Mouse (Mus musculus) forebrain, embryonic 10.5 days (tissue): Measurements from ENCODE around the gene Ciita. TPM values are rescaled to one million over a fixed set of nuclear protein-coding genes. Genes with fewer than 3 reads are reported as not detected.

Experiments used
- DNase-seq: peaks from one replicate; pipeline ENCODE4 v3.0.0-alpha.2; 2017; ENCODE audit warnings: low spot score; ENCODE audit errors: extremely low spot score
- H3K27ac ChIP-seq: fragments of 300-500 bp; sonication (generic); 2 replicates; pipeline ENCODE4 v1.5.1; 2016; ENCODE audit warnings: mild to moderate bottlenecking
- H3K27me3 ChIP-seq: fragments of 300-500 bp; sonication (generic); 2 replicates; pipeline ENCODE4 v1.6.1; 2016; ENCODE audit warnings: mild to moderate bottlenecking; ENCODE audit not compliant: poor library complexity, severe bottlenecking
- H3K36me3 ChIP-seq: fragments of 300-500 bp; sonication (generic); replicated peaks from 2 replicates; pipeline ENCODE4 v1.6.1; 2016; ENCODE audit warnings: mild to moderate bottlenecking, moderate library complexity
- H3K4me1 ChIP-seq: fragments of 300-500 bp; sonication (generic); 2 replicates; pipeline ENCODE4 v1.6.1; 2016
- H3K4me3 ChIP-seq: fragments of 300-500 bp; sonication (generic); 2 replicates; pipeline ENCODE4 v1.5.1; 2016; ENCODE audit warnings: mild to moderate bottlenecking, moderate library complexity
- H3K9me3 ChIP-seq: fragments of 300-500 bp; sonication (generic); 2 replicates; pipeline ENCODE4 v1.6.1; 2016; ENCODE audit warnings: mild to moderate bottlenecking, moderate library complexity
- WGBS: fragments of 180-500 bp; shearing (Covaris S2); methylation state at CpG from one replicate; pipeline ENCODE4 v1.1.7; 2016; 5-methylcytosine and 5-hydroxymethylcytosine counted together
- polyA plus RNA-seq: library from polyadenylated mRNA; unstranded; fragments of >200 nt; fragmentation: Nextera tagmentation; extraction: Ambion mirVana; gene quantifications from 2 replicates; pipeline ENCODE4 v1.2.1, GENCODE M21; 2016

Ciita gene
- polyA plus RNA-seq, 1 experiment from 2014 or later = 0.10 TPM

DNA sequence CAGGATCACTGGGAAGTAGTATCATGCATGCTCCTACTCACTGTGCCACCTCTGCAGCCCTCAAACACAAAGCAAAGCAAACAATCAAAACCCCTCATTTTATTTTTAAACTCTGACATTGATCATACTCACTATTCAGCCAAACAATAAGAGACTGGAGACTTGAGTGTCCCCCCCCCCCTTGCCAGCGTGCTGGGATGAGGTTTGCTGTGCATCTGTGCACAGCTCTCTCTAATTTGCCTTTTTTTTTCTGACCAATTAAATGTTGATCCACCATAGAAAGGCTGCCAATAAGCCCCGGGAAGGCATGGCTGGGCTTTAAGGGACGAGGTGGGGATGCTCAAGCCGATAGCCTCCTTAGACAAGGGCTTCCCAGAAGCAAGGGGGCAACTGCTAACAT is 27.6 kb downstream of the Ciita start:
- no peaks in the 10 kb centered on the region for H3K9me3 ChIP-seq
- H3K27me3 ChIP-seq = no peaks in the 10 kb centered on the region
- 66% methylated on average over 4 of the region's 4 CpGs for WGBS
- peaks cover 6% of the 10 kb centered on the region; the same call in 1 of the 2 replicates for H3K4me1 ChIP-seq
- no peak overlapping the region for H3K27ac ChIP-seq
- no peaks in the 10 kb centered on the region for H3K36me3 ChIP-seq
- DNase-seq = no peak
- no peak overlapping the region for H3K4me3 ChIP-seq

DNA sequence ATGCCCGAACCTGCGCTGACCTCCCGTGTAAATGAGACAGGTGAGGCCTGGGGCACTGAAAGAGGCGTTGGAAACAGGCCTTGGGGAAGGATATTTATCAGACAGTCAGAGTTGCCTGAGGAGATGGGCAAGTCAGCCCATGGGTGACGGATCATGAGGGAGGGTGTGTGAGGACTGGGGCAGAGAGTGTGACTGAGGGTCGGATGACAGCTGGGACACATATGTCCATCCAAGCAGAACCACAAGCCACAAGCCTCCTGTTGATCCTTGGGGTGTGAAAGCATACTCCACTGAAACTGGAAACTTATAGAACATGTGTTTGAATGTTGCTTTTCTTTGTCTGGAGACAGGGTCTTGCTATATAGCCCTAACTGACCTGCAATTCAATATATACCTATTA is 28.8 kb downstream of the Ciita start:
- no peaks in the 10 kb centered on the region for H3K9me3 ChIP-seq
- no peak overlapping the region for H3K27ac ChIP-seq
- DNase-seq = no peak
- H3K4me3 ChIP-seq = no peak overlapping the region
- peaks cover 6% of the 10 kb centered on the region; the same call in 1 of the 2 replicates for H3K4me1 ChIP-seq
- H3K27me3 ChIP-seq = no peaks in the 10 kb centered on the region
- WGBS = 70% methylated on average over 6 of the region's 6 CpGs
- no peaks in the 10 kb centered on the region for H3K36me3 ChIP-seq

DNA sequence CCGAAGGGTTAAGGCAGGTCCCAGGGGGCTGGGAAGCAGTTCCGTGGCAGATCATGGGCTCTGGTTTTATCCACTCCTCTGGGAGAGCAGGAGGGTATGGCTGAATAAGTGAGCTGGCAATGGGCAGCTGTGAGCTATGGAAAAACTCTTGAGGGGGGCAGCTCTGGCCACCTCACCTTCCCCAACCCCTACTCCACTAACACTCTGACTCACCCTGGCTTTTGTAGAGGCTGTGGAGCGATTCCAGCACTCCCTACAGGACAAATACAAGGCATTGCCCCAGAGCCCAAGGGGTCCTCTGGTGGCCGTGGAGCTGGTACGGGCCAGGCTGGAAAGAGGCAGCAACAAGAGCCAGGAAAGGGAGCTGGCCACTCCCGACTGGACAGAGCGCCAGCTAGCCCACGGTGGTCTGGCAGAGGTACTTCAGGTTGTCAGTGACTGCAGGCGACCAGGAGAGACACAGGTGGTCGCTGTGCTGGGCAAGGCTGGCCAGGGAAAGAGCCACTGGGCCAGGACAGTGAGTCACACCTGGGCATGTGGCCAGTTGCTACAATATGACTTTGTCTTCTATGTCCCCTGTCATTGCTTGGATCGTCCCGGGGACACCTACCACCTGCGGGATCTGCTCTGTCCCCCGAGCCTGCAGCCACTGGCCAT is 30.7 kb downstream of the Ciita start:
- Histone ChIP-seq H3K9me3 (no peaks in the 10 kb centered on the region), H3K36me3 (no peaks in the 10 kb centered on the region), H3K27ac (no peak overlapping the region), H3K27me3 (no peaks in the 10 kb centered on the region), H3K4me3 (no peak overlapping the region), H3K4me1 (peaks cover 6% of the 10 kb centered on the region; the same call in 1 of the 2 replicates)
- DNase-seq = no peak
- WGBS = 59% methylated on average over 14 of the region's 14 CpGs

DNA sequence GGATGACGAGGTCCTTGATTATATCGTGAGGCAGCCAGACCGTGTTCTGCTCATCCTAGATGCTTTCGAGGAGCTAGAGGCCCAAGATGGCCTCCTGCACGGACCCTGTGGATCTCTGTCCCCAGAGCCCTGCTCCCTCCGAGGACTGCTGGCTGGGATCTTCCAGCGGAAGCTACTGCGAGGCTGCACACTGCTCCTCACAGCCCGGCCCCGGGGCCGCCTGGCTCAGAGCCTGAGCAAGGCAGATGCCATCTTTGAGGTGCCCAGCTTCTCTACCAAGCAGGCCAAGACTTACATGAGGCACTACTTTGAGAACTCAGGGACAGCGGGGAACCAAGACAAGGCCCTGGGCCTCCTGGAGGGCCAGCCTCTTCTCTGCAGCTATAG is 31.3 kb downstream of the Ciita start:
- no peaks in the 10 kb centered on the region for H3K36me3 ChIP-seq
- no peaks in the 10 kb centered on the region for H3K9me3 ChIP-seq
- DNase-seq = no peak
- 87% methylated on average over 12 of the region's 12 CpGs for WGBS
- no peaks in the 10 kb centered on the region for H3K27me3 ChIP-seq
- H3K27ac ChIP-seq = no peak overlapping the region
- no peak overlapping the region for H3K4me3 ChIP-seq
- H3K4me1 ChIP-seq = peaks cover 6% of the 10 kb centered on the region; the same call in 1 of the 2 replicates

DNA sequence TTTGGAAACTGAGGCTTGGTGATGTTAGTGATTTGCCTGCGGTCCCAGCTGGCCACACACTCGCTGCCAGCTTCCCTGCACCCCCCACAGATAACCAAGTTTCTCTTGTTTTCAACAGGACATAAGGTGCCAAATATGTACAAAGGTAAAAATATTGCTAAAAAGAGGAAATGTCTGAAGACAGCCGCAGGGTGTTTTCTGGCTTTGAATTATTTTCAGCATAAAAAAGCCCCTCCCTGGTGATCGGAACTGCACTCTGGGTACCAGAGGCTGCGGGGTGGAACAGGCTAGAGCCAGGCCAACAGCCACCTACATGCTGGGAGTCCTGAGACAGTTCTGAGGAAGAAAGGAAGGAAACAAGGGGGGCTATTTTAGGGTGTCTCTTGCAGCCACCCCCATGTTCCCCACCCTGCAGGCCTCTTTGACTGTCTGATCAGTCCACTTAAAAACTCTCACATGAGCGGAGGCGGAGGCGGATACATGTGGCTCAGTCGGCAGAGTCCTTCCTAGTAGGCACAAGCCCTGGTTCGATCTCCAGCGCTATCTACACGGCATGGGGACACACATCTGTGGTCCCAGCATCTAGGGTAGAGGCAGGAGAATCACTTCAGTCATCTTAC is 36.2 kb downstream of the Ciita start:
- Histone ChIP-seq H3K9me3 (no peaks in the 10 kb centered on the region), H3K27ac (no peak overlapping the region), H3K4me1 (peaks cover 12% of the 10 kb centered on the region), H3K27me3 (no peaks in the 10 kb centered on the region), H3K4me3 (no peak overlapping the region), H3K36me3 (no peaks in the 10 kb centered on the region)
- 91% methylated on average over 12 of the region's 12 CpGs for WGBS
- DNase-seq = no peak

DNA sequence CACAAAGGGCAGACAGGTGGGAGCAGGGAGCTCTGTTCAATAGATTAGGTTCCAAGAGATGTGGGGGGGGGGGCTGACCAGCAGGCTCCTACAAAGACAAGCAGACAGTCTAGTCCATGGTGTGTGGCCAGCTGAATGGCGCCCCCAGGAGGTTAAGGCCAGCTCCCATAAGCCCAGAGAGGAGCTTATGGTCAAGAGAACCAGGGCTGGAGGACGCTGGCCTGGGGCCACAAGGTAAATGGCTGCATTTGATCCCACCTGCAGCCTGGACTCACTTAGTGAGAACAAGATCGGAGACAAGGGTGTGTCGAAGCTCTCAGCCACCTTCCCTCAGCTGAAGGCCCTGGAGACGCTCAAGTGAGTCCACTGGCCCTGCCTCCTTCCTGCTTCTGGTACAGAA is 38.2 kb downstream of the Ciita start:
- H3K27ac ChIP-seq = no peak overlapping the region
- H3K36me3 ChIP-seq = no peaks in the 10 kb centered on the region
- H3K4me3 ChIP-seq = no peak overlapping the region
- DNase-seq = no peak
- peaks cover 12% of the 10 kb centered on the region for H3K4me1 ChIP-seq
- no peaks in the 10 kb centered on the region for H3K27me3 ChIP-seq
- 60% methylated on average over 5 of the region's 5 CpGs for WGBS
- H3K9me3 ChIP-seq = no peaks in the 10 kb centered on the region

DNA sequence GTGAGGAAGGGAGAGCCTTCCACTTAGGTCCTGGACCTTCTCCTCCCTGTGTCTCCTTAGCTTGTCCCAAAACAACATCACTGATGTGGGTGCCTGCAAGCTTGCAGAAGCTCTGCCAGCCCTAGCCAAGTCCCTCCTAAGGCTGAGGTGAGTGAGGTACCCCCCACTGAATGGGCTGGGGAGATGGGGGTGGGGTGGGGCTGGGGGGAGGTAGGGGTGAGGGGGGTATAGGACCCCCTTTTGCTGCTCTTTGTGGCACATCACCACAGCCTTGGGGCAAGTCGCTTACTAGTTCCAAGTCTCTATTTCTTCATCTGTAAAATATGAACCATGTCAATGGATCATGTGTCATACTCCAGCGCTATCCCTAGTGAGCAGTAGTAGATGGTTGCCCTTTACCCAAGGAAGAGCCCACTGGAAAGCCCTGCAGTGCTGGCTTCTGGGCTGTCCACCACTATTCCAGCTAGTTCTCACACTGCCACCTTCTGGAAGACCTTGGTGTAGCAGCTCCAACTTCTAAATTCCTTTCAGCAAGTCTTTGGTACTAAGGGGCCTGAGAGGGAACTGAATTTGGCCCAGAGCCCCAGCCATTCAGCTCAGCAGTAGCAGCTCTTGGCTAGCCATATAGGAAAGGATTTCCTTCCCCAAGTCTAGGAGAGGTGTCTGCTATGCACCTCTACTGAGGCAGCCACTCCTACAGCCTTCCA is 41.2 kb downstream of the Ciita start:
- no peak overlapping the region for H3K4me3 ChIP-seq
- H3K27ac ChIP-seq = no peak overlapping the region
- H3K27me3 ChIP-seq = no peaks in the 10 kb centered on the region
- no peaks in the 10 kb centered on the region for H3K36me3 ChIP-seq
- no peaks in the 10 kb centered on the region for H3K9me3 ChIP-seq
- peaks cover 12% of the 10 kb centered on the region for H3K4me1 ChIP-seq
- peak; percentile 73 for DNase-seq
- WGBS = 55% methylated on average over 2 of the region's 2 CpGs

DNA sequence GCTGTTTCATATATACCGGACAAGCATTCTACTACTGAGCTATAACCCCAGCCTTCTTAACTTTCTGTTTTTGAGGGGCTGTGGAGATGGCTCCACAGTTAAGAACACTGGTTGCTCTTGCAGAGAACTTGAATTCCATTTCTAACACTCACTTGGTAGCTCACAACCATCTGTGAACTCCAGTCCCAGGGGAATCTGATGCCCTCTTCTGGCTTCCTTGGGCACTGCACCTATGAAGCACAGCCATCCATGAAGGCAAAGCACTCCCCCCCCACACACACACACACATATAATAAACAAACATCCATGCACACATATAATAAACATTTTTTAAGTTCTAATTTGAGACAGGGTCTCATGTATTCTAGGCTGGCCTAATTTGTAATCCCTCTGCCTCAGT is 43.0 kb downstream of the Ciita start:
- 81% methylated on average over 1 of the region's 1 CpGs for WGBS
- H3K36me3 ChIP-seq = no peaks in the 10 kb centered on the region
- peak; percentile 60 for DNase-seq
- peaks cover 4% of the 10 kb centered on the region for H3K4me1 ChIP-seq
- no peak overlapping the region for H3K4me3 ChIP-seq
- no peaks in the 10 kb centered on the region for H3K27me3 ChIP-seq
- no peaks in the 10 kb centered on the region for H3K9me3 ChIP-seq
- H3K27ac ChIP-seq = no peak overlapping the region

DNA sequence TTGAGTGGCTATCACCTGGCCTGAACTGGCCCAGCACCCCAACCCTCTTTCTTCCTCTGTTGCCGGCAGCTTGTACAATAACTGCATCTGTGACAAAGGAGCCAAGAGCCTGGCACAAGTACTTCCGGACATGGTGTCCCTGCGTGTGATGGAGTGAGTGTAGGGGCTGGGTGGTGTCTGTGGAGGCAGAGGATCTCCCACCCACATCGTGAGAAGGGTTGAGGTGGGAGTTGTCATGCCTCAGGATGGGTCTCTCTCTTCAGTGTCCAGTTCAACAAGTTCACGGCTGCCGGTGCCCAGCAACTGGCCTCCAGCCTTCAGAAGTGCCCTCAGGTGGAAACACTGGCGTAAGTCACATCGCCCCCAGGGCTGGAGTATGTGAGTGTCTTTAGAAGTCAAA is 43.8 kb downstream of the Ciita start:
- 92% methylated on average over 8 of the region's 8 CpGs for WGBS
- H3K27me3 ChIP-seq = no peaks in the 10 kb centered on the region
- H3K4me3 ChIP-seq = no peak overlapping the region
- no peaks in the 10 kb centered on the region for H3K36me3 ChIP-seq
- DNase-seq = no peak
- H3K9me3 ChIP-seq = no peaks in the 10 kb centered on the region
- H3K27ac ChIP-seq = no peak overlapping the region
- no peaks in the 10 kb centered on the region for H3K4me1 ChIP-seq

DNA sequence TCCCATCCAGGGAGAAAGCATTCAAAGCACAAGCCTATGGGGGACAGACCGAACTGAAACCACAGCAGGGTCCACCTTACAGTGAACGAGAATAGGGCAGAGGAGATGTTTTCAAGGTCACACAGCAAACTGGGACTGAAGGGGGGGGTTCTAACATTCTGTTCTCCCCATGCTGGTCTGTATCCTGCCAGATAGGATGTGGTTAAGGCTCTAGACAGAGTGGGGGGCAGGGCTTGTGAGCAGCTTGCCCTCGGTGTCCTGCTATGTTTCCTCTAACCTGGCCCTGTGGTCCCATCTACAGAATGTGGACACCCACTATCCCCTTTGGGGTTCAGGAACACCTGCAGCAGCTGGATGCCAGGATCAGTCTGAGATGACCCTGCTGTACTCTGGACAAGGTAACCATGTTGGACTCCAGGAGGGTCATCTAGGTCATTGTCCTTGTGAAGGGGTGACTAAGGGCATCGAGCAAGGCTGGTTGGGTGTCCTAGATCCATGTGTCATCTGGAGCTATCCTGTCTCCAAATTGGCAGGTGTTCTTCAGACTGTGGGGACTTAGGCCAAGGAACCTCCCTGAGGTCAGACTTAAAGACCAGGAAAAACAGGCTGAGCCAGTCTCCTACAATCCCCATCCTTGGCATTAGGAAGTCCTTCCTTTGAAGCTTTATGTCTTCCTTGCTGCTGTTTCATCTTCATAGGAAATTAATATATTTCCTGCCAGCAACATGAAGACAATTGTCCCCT is 45.2 kb downstream of the Ciita start:
- no peaks in the 10 kb centered on the region for H3K9me3 ChIP-seq
- H3K27ac ChIP-seq = no peak overlapping the region
- no peak overlapping the region for H3K4me3 ChIP-seq
- H3K4me1 ChIP-seq = no peaks in the 10 kb centered on the region
- WGBS = 95% methylated on average over 4 of the region's 4 CpGs
- peaks cover 8% of the 10 kb centered on the region for H3K36me3 ChIP-seq
- DNase-seq = no peak
- H3K27me3 ChIP-seq = no peaks in the 10 kb centered on the region

DNA sequence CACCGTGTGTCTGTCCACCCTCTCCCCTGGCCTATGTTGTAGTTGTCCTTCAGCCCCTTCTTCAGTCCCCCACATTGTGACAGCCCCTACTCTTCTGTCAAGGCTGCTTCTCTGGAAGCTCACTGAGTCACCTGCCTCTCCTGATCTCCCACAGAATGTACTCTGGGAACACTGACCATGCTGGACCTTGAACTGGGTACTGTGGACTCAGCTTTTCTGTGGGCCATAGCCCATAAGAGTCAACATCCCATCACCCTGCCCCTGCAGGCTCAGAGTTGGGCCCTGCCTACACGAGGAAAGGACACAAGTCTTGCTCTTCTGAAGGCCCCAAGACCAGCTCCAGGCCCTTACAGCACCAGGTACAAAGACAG is 45.7 kb downstream of the Ciita start:
- Histone ChIP-seq H3K9me3 (no peaks in the 10 kb centered on the region), H3K4me1 (no peaks in the 10 kb centered on the region), H3K36me3 (peaks cover 14% of the 10 kb centered on the region), H3K27ac (no peak overlapping the region), H3K4me3 (no peak overlapping the region), H3K27me3 (no peaks in the 10 kb centered on the region)
- WGBS = 69% methylated on average over 2 of the region's 2 CpGs
- DNase-seq = no peak

DNA sequence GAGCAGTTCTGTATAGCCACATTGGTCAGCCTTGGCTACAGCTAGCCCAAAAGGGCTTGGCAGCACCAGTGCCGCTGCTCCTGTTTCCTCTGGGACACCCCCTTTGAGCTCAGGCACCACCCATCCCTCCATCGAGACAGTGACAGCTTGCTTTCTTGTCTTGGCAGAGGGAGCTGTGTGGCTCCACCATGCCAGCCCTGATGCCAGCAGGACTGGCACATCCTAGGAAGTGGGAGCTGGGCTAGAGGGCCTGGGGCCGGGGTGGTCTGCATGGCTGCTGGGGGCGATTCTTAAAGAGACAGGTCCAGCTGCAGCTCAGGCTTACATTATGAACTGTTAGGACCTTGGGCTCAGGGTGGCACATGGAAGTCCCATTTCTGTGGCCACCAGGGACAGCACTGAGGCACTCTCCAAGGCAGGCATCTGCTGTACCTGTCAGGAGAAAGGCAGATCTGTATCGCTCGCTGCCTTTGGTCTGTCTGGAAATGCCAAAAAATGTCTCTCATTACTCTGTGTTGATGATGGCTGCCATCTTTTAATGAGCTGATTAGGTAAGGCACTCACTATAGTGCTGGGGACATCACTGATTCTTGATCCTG is 47.3 kb downstream of the Ciita start:
- no peak overlapping the region for H3K27ac ChIP-seq
- H3K4me1 ChIP-seq = no peaks in the 10 kb centered on the region
- H3K36me3 ChIP-seq = peaks cover 26% of the 10 kb centered on the region
- DNase-seq = no peak
- H3K27me3 ChIP-seq = no peaks in the 10 kb centered on the region
- no peak overlapping the region for H3K4me3 ChIP-seq
- no peaks in the 10 kb centered on the region for H3K9me3 ChIP-seq
- 81% methylated on average over 6 of the region's 6 CpGs for WGBS
